Mouse (Mus musculus) midbrain, embryonic 16.5 days (tissue): ENCODE measurements around the gene Cab39. TPM values are rescaled to one million over a fixed set of nuclear protein-coding genes. Genes with fewer than 3 reads are reported as not detected.
"Not testable (repeated sequence)": the region's sequence is repeated elsewhere in the genome, so short reads cannot be mapped to it uniquely, and the experiment has no call there.

Experiments
- ATAC-seq: fragments of 200-750 bp; cut with Nextera tagmentation; 2 replicates; pipeline ENCODE4 v1.8.0; 2017; ENCODE audit warnings: moderate TSS enrichment
- H3K27ac ChIP-seq: fragments of 300-500 bp; sonication (generic); 2 replicates; pipeline ENCODE4 v1.5.1; 2014; ENCODE audit warnings: mild to moderate bottlenecking, low read length, mixed read lengths
- H3K27me3 ChIP-seq: fragments of 300-500 bp; sonication (generic); 2 replicates; pipeline ENCODE4 v1.6.1; 2014; ENCODE audit warnings: low read depth, low read length, mixed read lengths; ENCODE audit not compliant: control insufficient read depth, insufficient read depth
- H3K36me3 ChIP-seq: fragments of 300-500 bp; sonication (generic); 2 replicates; pipeline ENCODE4 v1.6.1; 2014; ENCODE audit warnings: mild to moderate bottlenecking, low read length, moderate library complexity, mixed read lengths; ENCODE audit not compliant: control insufficient read depth, insufficient read depth
- H3K4me1 ChIP-seq: fragments of 300-500 bp; sonication (generic); 2 replicates; pipeline ENCODE4 v1.6.1; 2014; ENCODE audit warnings: mild to moderate bottlenecking, low read length, mixed read lengths; ENCODE audit not compliant: control insufficient read depth, insufficient read depth
- H3K4me2 ChIP-seq: fragments of 300-500 bp; sonication (generic); 2 replicates; pipeline ENCODE4 v1.6.1; 2014; ENCODE audit warnings: mild to moderate bottlenecking, low read length, mixed read lengths
- H3K4me3 ChIP-seq: fragments of 300-500 bp; sonication (generic); 2 replicates; pipeline ENCODE4 v1.5.1; 2014; ENCODE audit warnings: low read depth, mild to moderate bottlenecking, low read length, moderate library complexity, mixed read lengths
- H3K9ac ChIP-seq: fragments of 300-500 bp; sonication (generic); 2 replicates; pipeline ENCODE4 v1.6.1; 2014; ENCODE audit warnings: low read depth, low read length, mixed read lengths
- H3K9me3 ChIP-seq: fragments of 300-500 bp; sonication (generic); replicated peaks from 2 replicates; pipeline ENCODE4 v1.6.1; 2014; ENCODE audit warnings: mild to moderate bottlenecking, low read length, mixed read lengths; ENCODE audit not compliant: control insufficient read depth, poor library complexity, severe bottlenecking
- WGBS: fragments of 180-500 bp; shearing (Covaris S2); extraction: QIAGEN DNeasy Blood & Tissue Kit; methylation state at CpG from one replicate; pipeline ENCODE4 v1.1.7; 2014; 5-methylcytosine and 5-hydroxymethylcytosine counted together
- polyA plus RNA-seq: library from polyadenylated mRNA; unstranded; fragments of >200 nt; fragmentation: Nextera tagmentation; extraction: Ambion mirVana; gene quantifications from 2 replicates; pipeline ENCODE4 v1.2.1, GENCODE M21; 2015

Cab39 gene
- polyA plus RNA-seq, 1 experiment from 2014 or later: 49.4 TPM

DNA sequence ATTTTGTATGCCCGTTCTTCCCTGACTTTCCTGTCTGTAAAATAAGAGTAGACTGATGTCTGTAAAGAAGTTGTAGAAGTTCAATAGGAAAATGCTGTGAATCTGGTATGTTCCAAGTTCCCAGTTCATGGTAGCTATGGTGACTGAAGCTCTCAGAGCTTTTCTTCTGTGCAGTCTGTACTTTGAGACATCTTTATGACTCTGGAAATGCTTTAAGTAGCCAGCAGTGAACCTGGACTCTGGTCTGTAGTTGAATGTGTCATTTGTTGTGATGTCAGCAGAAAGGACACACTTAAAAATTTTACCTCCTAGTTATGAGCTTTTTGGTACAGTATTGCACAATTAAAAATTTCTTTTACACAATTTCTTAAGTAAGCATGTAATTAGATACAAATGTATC, 9.3 kb downstream of the Cab39 start:
- no peak overlapping the region for H3K9ac ChIP-seq
- no peaks in the 10 kb centered on the region for H3K36me3 ChIP-seq
- no peak overlapping the region for H3K4me3 ChIP-seq
- H3K27me3 ChIP-seq: no peaks in the 10 kb centered on the region
- no peak overlapping the region for H3K4me2 ChIP-seq
- WGBS: 87% methylated on average over 1 of the region's 1 CpGs
- no peak for ATAC-seq
- H3K9me3 ChIP-seq: no peaks in the 10 kb centered on the region
- H3K4me1 ChIP-seq: peaks cover 8% of the 10 kb centered on the region; the same call in 1 of the 2 replicates
- H3K27ac ChIP-seq: no peak overlapping the region

DNA sequence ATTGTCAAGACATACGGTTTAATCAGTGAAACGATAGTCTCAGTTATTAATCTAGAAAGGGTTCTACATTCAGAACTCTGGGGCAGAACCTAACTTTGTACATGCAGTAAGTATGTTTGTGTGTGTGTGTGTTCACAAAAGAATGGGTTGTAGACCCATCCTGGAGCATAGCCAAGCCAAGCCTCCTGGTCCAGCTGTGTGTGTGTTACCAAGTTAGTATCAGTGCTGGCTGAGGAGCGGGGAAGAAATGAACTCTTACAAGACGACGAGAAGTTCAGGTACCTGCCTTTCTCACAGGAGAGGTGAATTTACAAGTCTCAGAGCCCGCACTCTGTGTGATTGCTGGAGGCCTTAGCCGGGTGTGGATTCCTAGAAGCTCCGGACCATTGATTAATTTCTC, 11.3 kb downstream of the Cab39 start:
- Histone ChIP-seq H3K4me3 (no peak overlapping the region), H3K27me3 (no peaks in the 10 kb centered on the region), H3K27ac (no peak overlapping the region), H3K9me3 (no peaks in the 10 kb centered on the region), H3K9ac (no peak overlapping the region), H3K36me3 (no peaks in the 10 kb centered on the region), H3K4me2 (no peak overlapping the region), H3K4me1 (peaks cover 5% of the 10 kb centered on the region; the same call in 1 of the 2 replicates)
- 95% methylated on average over 8 of the region's 8 CpGs for WGBS
- no peak for ATAC-seq

DNA sequence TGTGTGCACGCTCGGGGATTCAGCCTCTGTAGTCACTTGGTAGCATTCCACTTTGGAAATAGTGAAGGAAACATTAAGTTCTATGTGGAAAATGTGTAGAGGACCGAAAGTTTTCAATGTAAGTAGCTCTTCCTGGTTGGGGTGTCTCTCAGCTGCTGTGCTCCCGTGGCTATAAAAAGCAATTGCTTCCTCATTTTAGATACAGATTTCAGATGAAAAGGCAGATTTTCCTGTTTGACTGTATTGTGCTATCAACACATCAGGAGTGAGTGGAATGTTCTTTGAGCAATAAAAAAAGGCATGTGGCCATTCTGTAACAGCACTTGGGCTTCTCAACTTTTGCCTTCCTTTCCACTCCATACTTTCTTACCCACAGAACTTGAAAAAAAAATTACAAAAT, 16.0 kb downstream of the Cab39 start:
- H3K4me3 ChIP-seq: no peak overlapping the region

DNA sequence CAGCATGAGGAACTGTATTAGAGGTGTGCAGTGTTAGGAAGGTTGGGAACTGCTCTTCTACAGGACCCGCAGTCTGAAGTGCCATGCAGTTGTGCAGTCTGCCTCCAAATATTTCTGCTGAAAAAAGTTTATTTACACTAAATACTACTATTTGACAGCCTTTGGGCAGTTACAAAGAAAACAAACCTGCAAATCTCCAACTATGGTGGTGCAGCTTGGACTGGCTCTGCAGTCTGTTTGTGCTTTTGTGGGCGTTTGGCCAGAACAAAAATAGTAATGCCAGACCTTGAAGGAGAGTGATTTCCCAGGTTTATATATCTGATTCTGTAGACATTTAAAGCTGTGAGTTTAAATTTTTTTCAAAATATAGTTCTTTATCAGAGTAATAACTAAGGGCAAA, 17.1 kb downstream of the Cab39 start:
- peaks cover 3% of the 10 kb centered on the region; the same call in 1 of the 2 replicates for H3K4me1 ChIP-seq
- no peaks in the 10 kb centered on the region for H3K27me3 ChIP-seq
- no peaks in the 10 kb centered on the region for H3K36me3 ChIP-seq
- no peak overlapping the region for H3K4me3 ChIP-seq
- H3K9me3 ChIP-seq: no peaks in the 10 kb centered on the region
- no peak overlapping the region for H3K4me2 ChIP-seq
- no peak overlapping the region for H3K9ac ChIP-seq
- 91% methylated on average over 2 of the region's 2 CpGs for whole genome bisulfite sequencing
- H3K27ac ChIP-seq: no peak overlapping the region
- ATAC-seq: no peak

More for the DNA sequence above, 16.0 kb downstream of the Cab39 start:
- no peak for ATAC-seq
- 80% methylated on average over 4 of the region's 4 CpGs for WGBS
- Histone ChIP-seq H3K4me1 (peaks cover 3% of the 10 kb centered on the region; the same call in 1 of the 2 replicates), H3K9ac (no peak overlapping the region), H3K27me3 (no peaks in the 10 kb centered on the region), H3K4me2 (no peak overlapping the region), H3K27ac (no peak overlapping the region), H3K9me3 (no peaks in the 10 kb centered on the region), H3K36me3 (no peaks in the 10 kb centered on the region)

DNA sequence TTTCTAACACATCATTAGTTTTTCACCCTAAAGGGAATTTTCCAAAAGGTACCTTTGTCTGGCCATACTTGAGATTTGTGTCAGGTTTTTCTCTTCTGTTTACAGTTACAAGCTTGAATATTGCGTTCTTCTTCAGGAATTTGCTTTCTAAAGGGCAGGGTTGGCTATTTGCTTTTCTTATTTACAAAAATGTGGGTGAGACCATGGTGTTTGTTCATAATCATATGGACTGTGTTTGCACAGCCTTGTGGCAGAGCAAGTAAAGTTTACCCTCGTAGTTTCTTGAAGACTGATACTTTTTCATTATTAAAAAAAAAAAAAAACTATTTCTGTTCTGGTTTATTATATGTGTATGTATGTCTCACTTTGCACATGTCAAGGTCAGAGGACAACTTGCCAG, 17.5 kb downstream of the Cab39 start:
- Histone ChIP-seq H3K36me3 (no peaks in the 10 kb centered on the region), H3K27me3 (no peaks in the 10 kb centered on the region), H3K4me1 (peaks cover 3% of the 10 kb centered on the region; the same call in 1 of the 2 replicates), H3K9me3 (no peaks in the 10 kb centered on the region), H3K9ac (no peak overlapping the region), H3K27ac (no peak overlapping the region), H3K4me3 (no peak overlapping the region), H3K4me2 (no peak overlapping the region)
- ATAC-seq: no peak
- WGBS: 88% methylated on average over 2 of the region's 2 CpGs

DNA sequence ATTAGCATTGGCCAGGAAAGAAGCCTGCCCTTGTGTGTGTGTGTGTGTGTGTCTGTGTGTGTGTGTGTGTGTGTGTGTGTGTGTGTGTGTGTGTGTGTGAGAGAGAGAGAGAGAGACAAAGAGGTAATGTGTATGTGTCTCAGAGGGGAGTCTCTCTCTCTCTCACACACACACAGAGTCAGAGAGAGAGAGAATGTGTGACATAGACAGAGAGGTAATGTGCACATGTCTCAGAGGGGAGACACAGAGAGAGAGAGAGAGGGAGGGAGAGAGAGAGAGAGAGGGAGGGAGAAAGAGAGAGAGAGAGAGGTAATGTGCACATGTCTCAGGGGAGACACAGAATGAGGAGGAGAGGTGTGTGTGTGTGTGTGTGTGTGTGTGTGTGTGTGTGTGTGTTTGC, 21.0 kb downstream of the Cab39 start:
- H3K27ac ChIP-seq, H3K9me3 ChIP-seq, H3K9ac ChIP-seq, H3K36me3 ChIP-seq, ATAC-seq, H3K4me3 ChIP-seq, H3K4me2 ChIP-seq, H3K27me3 ChIP-seq, H3K4me1 ChIP-seq: not testable (repeated sequence)

DNA sequence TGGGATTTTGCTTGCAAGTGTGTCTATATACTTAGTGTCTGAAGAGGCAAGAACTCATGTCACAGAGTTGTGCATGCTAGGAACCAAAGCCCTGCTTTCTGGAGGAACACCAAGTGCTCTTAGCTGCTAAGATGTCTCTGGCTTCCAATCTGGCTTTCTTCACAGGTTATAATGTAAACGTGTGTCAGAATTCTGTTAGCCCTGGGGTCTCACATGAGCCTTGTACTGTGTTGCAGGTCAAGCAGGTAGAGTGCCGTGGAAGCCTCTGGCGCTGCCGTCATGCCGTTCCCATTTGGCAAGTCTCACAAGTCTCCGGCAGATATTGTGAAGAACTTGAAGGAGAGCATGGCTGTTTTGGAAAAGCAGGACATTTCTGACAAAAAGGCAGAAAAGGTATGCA, 24.9 kb downstream of the Cab39 start:
- no peak overlapping the region for H3K9ac ChIP-seq
- H3K9me3 ChIP-seq: no peaks in the 10 kb centered on the region
- no peak overlapping the region for H3K27ac ChIP-seq
- H3K27me3 ChIP-seq: no peaks in the 10 kb centered on the region
- no peak for ATAC-seq
- 98% methylated on average over 6 of the region's 6 CpGs for WGBS
- no peaks in the 10 kb centered on the region; the same call in 1 of the 2 replicates for H3K4me1 ChIP-seq
- H3K4me3 ChIP-seq: no peak overlapping the region
- H3K4me2 ChIP-seq: no peak overlapping the region
- peaks cover 16% of the 10 kb centered on the region for H3K36me3 ChIP-seq

- no peaks in the 10 kb centered on the region for H3K4me1 ChIP-seq
- H3K9ac ChIP-seq: no peak overlapping the region
- H3K27ac ChIP-seq: no peak overlapping the region
- no peak for ATAC-seq
- H3K4me2 ChIP-seq: no peak overlapping the region
- WGBS: 100% methylated on average over 1 of the region's 1 CpGs
- H3K27me3 ChIP-seq: no peaks in the 10 kb centered on the region
- H3K9me3 ChIP-seq: no peaks in the 10 kb centered on the region
- peaks cover 16% of the 10 kb centered on the region for H3K36me3 ChIP-seq
- no peak overlapping the region for H3K4me3 ChIP-seq
Measured at GRCm38 (mm10) chr1:85819695-85820094, 26.5 kb downstream of the Cab39 start.

GRCm38 (mm10) chr1:85822239-85822638, 29.0 kb downstream of the Cab39 start:
- H3K27me3 ChIP-seq: no peaks in the 10 kb centered on the region
- no peak overlapping the region for H3K4me2 ChIP-seq
- no peak overlapping the region for H3K4me3 ChIP-seq
- no peaks in the 10 kb centered on the region for H3K9me3 ChIP-seq
- H3K36me3 ChIP-seq: peaks cover 18% of the 10 kb centered on the region
- WGBS: 90% methylated on average over 8 of the region's 8 CpGs
- H3K4me1 ChIP-seq: no peaks in the 10 kb centered on the region
- H3K27ac ChIP-seq: no peak overlapping the region
- no peak for ATAC-seq
- no peak overlapping the region for H3K9ac ChIP-seq

DNA sequence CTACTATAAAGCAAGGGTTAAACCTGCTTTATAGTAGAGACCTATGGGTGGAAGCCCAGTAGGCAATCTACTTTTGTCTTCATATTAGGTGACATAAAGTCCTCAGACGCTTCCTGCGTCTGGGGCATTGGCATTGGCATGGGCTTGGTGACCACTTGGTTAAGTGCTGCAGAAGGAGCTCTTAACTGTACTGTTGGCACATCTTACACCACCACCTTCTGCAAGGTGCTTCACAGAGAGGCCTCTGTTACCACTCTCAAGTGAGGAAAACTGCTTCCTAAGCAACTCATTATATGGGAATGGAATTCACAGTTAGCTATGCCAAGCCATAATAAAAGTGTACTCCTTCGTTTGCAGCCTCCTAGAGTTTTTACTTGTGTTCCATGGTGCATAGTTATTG, 31.7 kb downstream of the Cab39 start:
- no peak overlapping the region for H3K27ac ChIP-seq
- no peaks in the 10 kb centered on the region for H3K27me3 ChIP-seq
- no peak overlapping the region for H3K9ac ChIP-seq
- no peak overlapping the region for H3K4me3 ChIP-seq
- no peaks in the 10 kb centered on the region for H3K9me3 ChIP-seq
- 82% methylated on average over 3 of the region's 3 CpGs for WGBS
- no peak for ATAC-seq
- H3K4me1 ChIP-seq: no peaks in the 10 kb centered on the region
- H3K36me3 ChIP-seq: peaks cover 7% of the 10 kb centered on the region
- H3K4me2 ChIP-seq: no peak overlapping the region
